Mouse (Mus musculus) CH12.LX (cell line): ENCODE measurements around the gene Rdh5. TPM values are rescaled to one million over a fixed set of nuclear protein-coding genes. Genes with fewer than 3 reads are reported as not detected.

Experiments used
- DNase-seq: peaks from one replicate; pipeline ENCODE4 v3.0.0-alpha.2; 2013; ENCODE audit errors: extremely low read depth
- H3K27ac ChIP-seq: 2 replicates; pipeline ENCODE4 v1.5.1; 2012; ENCODE audit warnings: low read depth, mild to moderate bottlenecking, control low read depth, moderate library complexity; ENCODE audit not compliant: insufficient read depth
- H3K27me3 ChIP-seq: replicated peaks from 2 replicates; pipeline ENCODE3; 2012; ENCODE audit warnings: inconsistent platforms
- H3K36me3 ChIP-seq, 2 experiments: replicated peaks in 1 of 2; 2 replicates each; pipeline versions ENCODE3 to v1.6.1; 2012; ENCODE audit warnings: inconsistent platforms in 1 of 2, low read length in 1 of 2, mild to moderate bottlenecking in 1 of 2, mixed read lengths in 1 of 2, moderate library complexity in 1 of 2; ENCODE audit not compliant: control insufficient read depth in 1 of 2, insufficient read depth in 1 of 2
- H3K4me1 ChIP-seq, 2 experiments: 2 replicates each; pipeline ENCODE4 v1.6.1; 2012; ENCODE audit warnings: inconsistent platforms in 1 of 2, moderate library complexity in 1 of 2; ENCODE audit not compliant: insufficient read depth in 2 of 2, control insufficient read depth in 1 of 2
- H3K4me2 ChIP-seq: 2 replicates; pipeline ENCODE4 v1.6.1; 2012; ENCODE audit warnings: low read depth, mild to moderate bottlenecking, control low read depth; ENCODE audit not compliant: poor library complexity, insufficient read depth, severe bottlenecking
- H3K4me3 ChIP-seq, 3 experiments: fragments of 150-350 bp in 1 of 3; sonication (generic) in 1 of 3; replicated peaks in 1 of 3; 2 replicates each; pipeline versions ENCODE3 to v1.5.1; 2011 to 2012; ENCODE audit warnings: low read depth in 2 of 3, low read length in 2 of 3, mild to moderate bottlenecking in 2 of 3, moderate library complexity in 2 of 3, control low read depth in 1 of 3, improper control_type of control experiment in 1 of 3, inconsistent platforms in 1 of 3, mixed read lengths in 1 of 3; ENCODE audit not compliant: poor library complexity in 1 of 3
- H3K79me2 ChIP-seq: replicated peaks from 2 replicates; pipeline ENCODE4 v1.6.1; 2012; ENCODE audit warnings: mild to moderate bottlenecking, moderate library complexity; ENCODE audit not compliant: control insufficient read depth, poor library complexity, insufficient read depth, severe bottlenecking; ENCODE audit errors: extremely low read depth
- H3K9ac ChIP-seq: 2 replicates; pipeline ENCODE4 v1.6.1; 2012; ENCODE audit warnings: low read depth, mild to moderate bottlenecking, control low read depth, moderate library complexity; ENCODE audit not compliant: insufficient read depth
- H3K9me3 ChIP-seq: replicated peaks from 2 replicates; pipeline ENCODE3; 2012; ENCODE audit warnings: low read length, inconsistent platforms, mixed read lengths
- BHLHE40 ChIP-seq: IDR thresholded peaks from 2 replicates; pipeline ENCODE4 v1.6.1; 2011; ENCODE audit warnings: mild to moderate bottlenecking, low read depth, low read length, improper control_type of control experiment
- CHD1 ChIP-seq: IDR thresholded peaks from 2 replicates; pipeline ENCODE4 v1.6.1; 2012; ENCODE audit warnings: low read depth, low read length, improper control_type of control experiment, inconsistent platforms
- CTCF ChIP-seq, 2 experiments: IDR thresholded peaks in 1 of 2; conservative IDR thresholded peaks in 1 of 2; 2 replicates each; pipeline ENCODE4 v1.5.1; 2011 to 2012; ENCODE audit warnings: low read depth in 2 of 2, low read length in 2 of 2, improper control_type of control experiment in 1 of 2, inconsistent platforms in 1 of 2, mild to moderate bottlenecking in 1 of 2, moderate library complexity in 1 of 2
- EP300 ChIP-seq: IDR thresholded peaks from 2 replicates; pipeline ENCODE4 v1.6.1; 2011; ENCODE audit warnings: low read length, improper control_type of control experiment
- ETS1 ChIP-seq: conservative IDR thresholded peaks from 2 replicates; pipeline ENCODE4 v1.6.1; 2012; ENCODE audit warnings: low read depth, mild to moderate bottlenecking, inconsistent platforms, low read length, improper control_type of control experiment, moderate library complexity
- GABPA ChIP-seq: IDR thresholded peaks from 2 replicates; pipeline ENCODE4 v1.6.1; 2012; ENCODE audit warnings: low read depth, low read length, improper control_type of control experiment, inconsistent platforms; ENCODE audit not compliant: insufficient replicate concordance
- JUND ChIP-seq: conservative IDR thresholded peaks from 2 replicates; pipeline ENCODE4 v1.6.1; 2011; ENCODE audit warnings: low read depth, low read length, improper control_type of control experiment
- KAT2A ChIP-seq: IDR thresholded peaks from 2 replicates; pipeline ENCODE4 v1.6.1; 2012; ENCODE audit warnings: low read length, improper control_type of control experiment, inconsistent platforms; ENCODE audit not compliant: insufficient replicate concordance
- MAZ ChIP-seq: IDR thresholded peaks from 2 replicates; pipeline ENCODE4 v1.6.1; 2012; ENCODE audit warnings: low read depth, mild to moderate bottlenecking, inconsistent platforms, low read length, improper control_type of control experiment, moderate library complexity
- MEF2A ChIP-seq: IDR thresholded peaks from 2 replicates; pipeline ENCODE4 v1.6.1; 2014; ENCODE audit warnings: low read depth, mild to moderate bottlenecking, inconsistent platforms, low read length, improper control_type of control experiment, borderline replicate concordance
- MYC ChIP-seq: IDR thresholded peaks from 2 replicates; pipeline ENCODE4 v1.6.1; 2011; ENCODE audit warnings: low read depth, mild to moderate bottlenecking, improper control_type of control experiment, low read length
- TBP ChIP-seq: conservative IDR thresholded peaks from 2 replicates; pipeline ENCODE4 v1.6.1; 2011; ENCODE audit warnings: low read depth, low read length, improper control_type of control experiment
- TCF12 ChIP-seq: IDR thresholded peaks from 2 replicates; pipeline ENCODE4 v1.6.1; 2014; ENCODE audit warnings: low read depth, mild to moderate bottlenecking, inconsistent platforms, low read length, improper control_type of control experiment
- UBTF ChIP-seq: IDR thresholded peaks from 2 replicates; pipeline ENCODE4 v1.6.1; 2012; ENCODE audit warnings: low read depth, mild to moderate bottlenecking, inconsistent platforms, low read length, improper control_type of control experiment, moderate library complexity
- USF1 ChIP-seq: IDR thresholded peaks from 2 replicates; pipeline ENCODE4 v1.6.1; 2014; ENCODE audit warnings: low read depth, mild to moderate bottlenecking, inconsistent platforms, low read length, improper control_type of control experiment
- USF2 ChIP-seq: conservative IDR thresholded peaks from 2 replicates; pipeline ENCODE4 v1.6.1; 2011; ENCODE audit warnings: low read depth, low read length, improper control_type of control experiment
- ZMIZ1 ChIP-seq: IDR thresholded peaks from 2 replicates; pipeline ENCODE4 v1.6.1; 2012; ENCODE audit warnings: low read depth, mild to moderate bottlenecking, inconsistent platforms, low read length, improper control_type of control experiment
- ZNF384 ChIP-seq: IDR thresholded peaks from 2 replicates; pipeline ENCODE4 v1.6.1; 2012; ENCODE audit warnings: low read depth, low read length, improper control_type of control experiment, inconsistent platforms
- dilution Hi-C: fragments of 300-500 bp; cut with MboI; formaldehyde crosslinking; loops from 2 replicates; pipeline ENCODE4 v1.14.3; 2020; ENCODE audit warnings: low sequenced_read_pairs; ENCODE audit not compliant: extremely low pct_unique_long_range_greater_than_20kb, extremely low pct_ligation_motif_present
- in situ Hi-C: fragments of 300-500 bp; cut with MboI; formaldehyde crosslinking; loops from 3 replicates; pipeline ENCODE4 v1.14.3; 2019; ENCODE audit warnings: low sequenced_read_pairs, low pct_ligation_motif_present, low pct_unique_long_range_greater_than_20kb, mixed read lengths
- polyA plus RNA-seq: library from polyadenylated mRNA; unstranded; fragments of >175 nt; gene quantifications from 2 replicates; pipeline ENCODE4 v1.2.1, GENCODE M21; 2012; ENCODE audit warnings: low read depth; ENCODE audit not compliant: insufficient read length
- total RNA-seq, 2 experiments: library from RNA; depleted of rRNA; stranded (reverse); fragments of 300-350 nt in 1 of 2; fragments of >200 nt in 1 of 2; gene quantifications; 2 replicates each; pipeline ENCODE4 v1.2.3; 2012 to 2014

Gene Rdh5
- total and polyA plus RNA-seq, 3 experiments = 4.3 to 6.2 (median 5.2) TPM

GRCm38 (mm10) chr10:128911430-128911829, 11.3 kb downstream of the Rdh5 start:
- no peak for TF ChIP-seq BHLHE40
- TF ChIP-seq USF1 = no peak
- TF ChIP-seq MEF2A = no peak
- no peak for TF ChIP-seq TCF12
- no peak for TF ChIP-seq TBP
- TF ChIP-seq MYC = no peak
- TF ChIP-seq KAT2A = no peak
- TF ChIP-seq CTCF (conservative IDR thresholded peaks at IDR 0.05 in 1 of 2, IDR thresholded peaks at IDR 0.05 in 1 of 2; ENCODE audit: low read depth in 2 of 2, low read length in 2 of 2) = no peak
- TF ChIP-seq JUND = no peak
- TF ChIP-seq MAZ = no peak
- TF ChIP-seq ETS1 = no peak
- no peak for TF ChIP-seq ZMIZ1
- no peak for TF ChIP-seq USF2
- no peak for TF ChIP-seq CHD1
- no peak for TF ChIP-seq UBTF
- TF ChIP-seq GABPA = no peak

GRCm38 (mm10) chr10:128910066-128910841, 12.4 kb downstream of the Rdh5 start:
- no peak for TF ChIP-seq UBTF
- TF ChIP-seq ZNF384 = no peak
- no peak for TF ChIP-seq USF1
- no peak for TF ChIP-seq EP300
- peaks cover 0 to 3% of the 10 kb centered on the region in 2 experiments; a peak in 1 of 4 replicates for H3K4me1 ChIP-seq
- H3K9me3 ChIP-seq = no peaks in the 10 kb centered on the region
- in situ Hi-C loops (no loop called here), dilution Hi-C loops (no loop called here)
- H3K27ac ChIP-seq = no peak overlapping the region
- DNase-seq = no peak
- peaks cover 2% of the 10 kb centered on the region for H3K27me3 ChIP-seq
- no peak overlapping the region for H3K9ac ChIP-seq
- no peak overlapping the region for H3K4me3 ChIP-seq
- no peak overlapping the region for H3K4me2 ChIP-seq
- no peaks in the 10 kb centered on the region for H3K36me3 ChIP-seq
- no peaks in the 10 kb centered on the region for H3K79me2 ChIP-seq

More at GRCm38 (mm10) chr10:128911430-128911829, 11.3 kb downstream of the Rdh5 start:
- no peaks in the 10 kb centered on the region for H3K9me3 ChIP-seq
- H3K27me3 ChIP-seq = peaks cover 2% of the 10 kb centered on the region
- H3K4me3 ChIP-seq = no peak overlapping the region
- 0 out of 4 replicates have a peak, but pooled peaks cover 0 to 3% of the 10 kb centered on the region in 2 experiments for H3K4me1 ChIP-seq
- DNase-seq = no peak
- in situ Hi-C loops (no loop called here), dilution Hi-C loops (no loop called here)
- no peaks in the 10 kb centered on the region for H3K79me2 ChIP-seq
- peaks cover 0 to under 1% of the 10 kb centered on the region in 2 experiments for H3K36me3 ChIP-seq
- no peak overlapping the region for H3K9ac ChIP-seq
- no peak overlapping the region for H3K4me2 ChIP-seq
- no peak overlapping the region for H3K27ac ChIP-seq
